ENCODE assay signal across 8 mouse cellular contexts in genomic region chr10:123196835-123197559, GRCm38 (mm10). TPM values are rescaled to one million over a fixed set of nuclear protein-coding genes. Genes with fewer than 3 reads are reported as not detected.
DNase-seq lines count a peak whose midpoint lies in the region; ATAC-seq lines count a peak whose summit lies in the region.

Gene Usp15, minus strand, starts transcription at chr10:123196995.

- under 1% methylated on average over 62 of the region's 66 CpGs for WGBS in hindbrain, embryonic 16.5 days
- WGBS in macrophage (ENCODE audit: missing documents), result under 1% methylated on average over 63 of the region's 66 CpGs

- ATAC-seq in hindbrain, embryonic 16.5 days, result peak; percentile 94

- H3K27ac ChIP-seq in hindbrain, embryonic 16.5 days (ENCODE audit: low read depth, low read length), result peak within 1 kb of the TSS; percentile 97
- H3K27ac ChIP-seq in macrophage, result peak within 1 kb of the TSS; percentile 55

- peaks cover 43% of the 10 kb centered on the region for H3K79me2 ChIP-seq in macrophage (ENCODE audit: inconsistent target)

- no peaks in the 10 kb centered on the region for H3K36me3 ChIP-seq in hindbrain, embryonic 16.5 days (ENCODE audit: control insufficient read depth, insufficient read depth, low read length)
- H3K36me3 ChIP-seq in macrophage (ENCODE audit: inconsistent target), result no peaks in the 10 kb centered on the region

- peak within 1 kb of the TSS; percentile 90 for H3K4me3 ChIP-seq in hindbrain, embryonic 16.5 days (ENCODE audit: low read length)
- peak within 1 kb of the TSS; percentile 57 for H3K4me3 ChIP-seq in macrophage (ENCODE audit: inconsistent target)

- H3K27me3 ChIP-seq in hindbrain, embryonic 16.5 days (replicated peaks; ENCODE audit: control insufficient read depth, insufficient read depth, low read length), result no peaks in the 10 kb centered on the region

- peak; percentile 88 for DNase-seq in R1 (ENCODE audit: low read depth, low spot score)
- DNase-seq in cerebellum, postnatal 25 days, result peak; percentile 95 to 98
- peak; percentile 92 to 93 for DNase-seq in frontal cortex, postnatal 36 days (ENCODE audit: low spot score in 2 of 2)
- peak; percentile 89 to 96 for DNase-seq in left cerebral cortex, adult 18-20 months (ENCODE audit: low spot score in 2 of 2)
- peak; percentile 94 for DNase-seq in right cerebral cortex, adult 18-20 months
- DNase-seq in urinary bladder, postnatal 10 days (ENCODE audit: low spot score), result peak; percentile 65

- H3K9ac ChIP-seq in hindbrain, embryonic 16.5 days (ENCODE audit: low read depth, low read length), result peak within 1 kb of the TSS; percentile 92

- no peaks in the 10 kb centered on the region for H3K9me3 ChIP-seq in hindbrain, embryonic 16.5 days (ENCODE audit: control insufficient read depth, low read length)

- peak within 1 kb of the TSS; percentile 77 for H3K4me2 ChIP-seq in hindbrain, embryonic 16.5 days (ENCODE audit: low read length)

- peaks cover 7% of the 10 kb centered on the region for H3K4me1 ChIP-seq in hindbrain, embryonic 16.5 days (ENCODE audit: control insufficient read depth, insufficient read depth, low read depth, low read length)

RNA-seq across cellular contexts. Expression of gene Usp15, which starts in this region (rescaled TPM):
- 64.8 and 67.1 TPM in 2 replicates for polyA plus RNA-seq in hindbrain, embryonic 16.5 days (2015; fragmentation: Nextera tagmentation; extraction: Ambion mirVana)
- total RNA-seq in left cerebral cortex, adult 18-20 months (2021), result 100 to 1,000 TPM in 1 of 2 experiments, 10 to 100 TPM in 1; 98.9 to 111 TPM
- total RNA-seq in macrophage (2018; cell fraction: chromatin; rRNA removed), result 100 to 1,000 TPM; 171 to 419 (median 280) TPM
- 100 to 1,000 TPM in 14 of 26 experiments, 10 to 100 TPM in 12; 75.3 to 158 (median 113) TPM for total RNA-seq in macrophage (2018; cell fraction: cytosol; rRNA removed)
- 100 to 1,000 TPM; 107 to 466 (median 199) TPM for total RNA-seq in macrophage (2018; cell fraction: nucleus; rRNA removed)
- 67.9 to 119 TPM (median 68.8 TPM) in 3 replicates for polyA plus RNA-seq in macrophage (2018)

Comparison
In these comparisons a context has a peak if more than half of its experiments do, and no peak if none do; other contexts are left out.
1. Peak in every context shown above with its lines: DNase-seq, ATAC-seq, H3K4me3 ChIP-seq and H3K27ac ChIP-seq.